Mouse (Mus musculus) erythroid progenitor cell, adult 5-6 weeks (primary cell): ENCODE measurements around the gene Ep400. TPM values are rescaled to one million over a fixed set of nuclear protein-coding genes. Genes with fewer than 3 reads are reported as not detected.

ENCODE experiments used
- total RNA-seq, 2 experiments: library from RNA; stranded (forward) in 1 of 2; stranded (reverse) in 1 of 2; fragments of 150-400 nt in 1 of 2; fragments of 186-747, 209-891 nt in 1 of 2; gene quantifications; 2 replicates each; pipeline versions ENCODE4 v1.2.3 to v1.2.4; 2015 to 2017; ENCODE audit warnings: low replicate concordance in 2 of 2

Gene Ep400
- total RNA-seq, 2 experiments from 2014 or later: 94.1 to 132 TPM

Other genes starting within 250 kb of the Ep400 start
- gene Galnt9, start 226.4 kb downstream of the Ep400 start, total RNA-seq (2015; ENCODE audit: low replicate concordance): 1.7 and 3.2 TPM in 2 replicates
- gene Galnt9, start 226.4 kb downstream of the Ep400 start, total RNA-seq (2017; ENCODE audit: low replicate concordance): 0.26 TPM in 1 of 2 replicates, not detected in the other
- gene Noc4l, start 117.3 kb downstream of the Ep400 start, total RNA-seq (2015; ENCODE audit: low replicate concordance): 12.2 and 18.4 TPM in 2 replicates
- gene Noc4l, start 117.3 kb downstream of the Ep400 start, total RNA-seq (2017; ENCODE audit: low replicate concordance): 3.3 TPM in 2 replicates
- 1.4 and 3.4 TPM in 2 replicates for gene Ddx51, start 117.3 kb downstream of the Ep400 start, total RNA-seq (2015; ENCODE audit: low replicate concordance)
- 2.8 TPM in 1 of 2 replicates, not detected in the other for gene Ddx51, start 117.3 kb downstream of the Ep400 start, total RNA-seq (2017; ENCODE audit: low replicate concordance)
- gene Pus1, start 9.9 kb upstream of the Ep400 start, total RNA-seq (2015; ENCODE audit: low replicate concordance): 2.1 and 3.6 TPM in 2 replicates
- gene Pus1, start 9.9 kb upstream of the Ep400 start, total RNA-seq (2017; ENCODE audit: low replicate concordance): 1.7 and 4.1 TPM in 2 replicates
- 50.3 and 71.4 TPM in 2 replicates for gene Ulk1, start 39.4 kb upstream of the Ep400 start, total RNA-seq (2015; ENCODE audit: low replicate concordance)
- 28.7 and 39.8 TPM in 2 replicates for gene Ulk1, start 39.4 kb upstream of the Ep400 start, total RNA-seq (2017; ENCODE audit: low replicate concordance)
- gene Hscb, start 69.1 kb upstream of the Ep400 start, total RNA-seq (2015; ENCODE audit: low replicate concordance): 26.4 and 63.1 TPM in 2 replicates
- 38.1 and 50.4 TPM in 2 replicates for gene Hscb, start 69.1 kb upstream of the Ep400 start, total RNA-seq (2017; ENCODE audit: low replicate concordance)
- 55.9 and 67.5 TPM in 2 replicates for gene Chek2, start 69.3 kb upstream of the Ep400 start, total RNA-seq (2015; ENCODE audit: low replicate concordance)
- 93.8 and 111 TPM in 2 replicates for gene Chek2, start 69.3 kb upstream of the Ep400 start, total RNA-seq (2017; ENCODE audit: low replicate concordance)
- gene Ttc28, start 109.1 kb upstream of the Ep400 start, total RNA-seq (2015; ENCODE audit: low replicate concordance): 4.2 and 5.4 TPM in 2 replicates
- gene Ttc28, start 109.1 kb upstream of the Ep400 start, total RNA-seq (2017; ENCODE audit: low replicate concordance): 3.9 and 6.8 TPM in 2 replicates